Mouse (Mus musculus): ENCODE data around the gene Ddx54.
A peak's percentile ranks its signal among the peaks of the same experiment; 100 is the strongest.

Ddx54 gene

GRCm38 (mm10) chr5:120568336-120568768 is 44.2 kb upstream of the Ddx54 start:
- Histone ChIP-seq H3K27me3 (ENCODE audit: insufficient read depth, low read length) (peaks cover 9% of the 10 kb centered on the region), H3K4me3 (replicated peaks; ENCODE audit: low read length) (peak overlapping the region; percentile 65), H3K9me3 (ENCODE audit: low read length) (no peaks in the 10 kb centered on the region), H3K4me1 (replicated peaks; ENCODE audit: low read depth, low read length) (peaks cover 37% of the 10 kb centered on the region), H3K36me3 (ENCODE audit: insufficient read depth, low read length) (no peaks in the 10 kb centered on the region)
- TF ChIP-seq NANOG (IDR thresholded peaks at IDR 0.05; ENCODE audit: borderline replicate concordance, low read length) (no peak), CTCF (conservative IDR thresholded peaks at IDR 0.05; ENCODE audit: low read length) (no peak), POU5F1 (IDR thresholded peaks at IDR 0.05; ENCODE audit: borderline replicate concordance, low read length) (no peak)

GRCm38 (mm10) chr5:120568964-120569363 is 43.6 kb upstream of the Ddx54 start:
- Histone ChIP-seq H3K9me3 (ENCODE audit: low read length) (no peaks in the 10 kb centered on the region), H3K36me3 (ENCODE audit: insufficient read depth, low read length) (no peaks in the 10 kb centered on the region), H3K27me3 (ENCODE audit: insufficient read depth, low read length) (peaks cover 9% of the 10 kb centered on the region), H3K4me1 (replicated peaks; ENCODE audit: low read depth, low read length) (peaks cover 31% of the 10 kb centered on the region), H3K4me3 (replicated peaks; ENCODE audit: low read length) (no peak overlapping the region)
- no peak for TF ChIP-seq POU5F1 (IDR thresholded peaks at IDR 0.05; ENCODE audit: borderline replicate concordance, low read length)
- TF ChIP-seq NANOG (IDR thresholded peaks at IDR 0.05; ENCODE audit: borderline replicate concordance, low read length), result no peak
- TF ChIP-seq CTCF (conservative IDR thresholded peaks at IDR 0.05; ENCODE audit: low read length), result no peak

GRCm38 (mm10) chr5:120569791-120570190 is 42.7 kb upstream of the Ddx54 start:
- H3K36me3 ChIP-seq (ENCODE audit: insufficient read depth, low read length), result no peaks in the 10 kb centered on the region
- no peak overlapping the region for H3K4me3 ChIP-seq (replicated peaks; ENCODE audit: low read length)
- peaks cover 28% of the 10 kb centered on the region for H3K4me1 ChIP-seq (replicated peaks; ENCODE audit: low read depth, low read length)
- no peaks in the 10 kb centered on the region for H3K9me3 ChIP-seq (ENCODE audit: low read length)
- TF ChIP-seq NANOG (IDR thresholded peaks at IDR 0.05; ENCODE audit: borderline replicate concordance, low read length) (no peak), CTCF (conservative IDR thresholded peaks at IDR 0.05; ENCODE audit: low read length) (no peak), POU5F1 (IDR thresholded peaks at IDR 0.05; ENCODE audit: borderline replicate concordance, low read length) (no peak)
- H3K27me3 ChIP-seq (ENCODE audit: insufficient read depth, low read length), result peaks cover 9% of the 10 kb centered on the region

DNA sequence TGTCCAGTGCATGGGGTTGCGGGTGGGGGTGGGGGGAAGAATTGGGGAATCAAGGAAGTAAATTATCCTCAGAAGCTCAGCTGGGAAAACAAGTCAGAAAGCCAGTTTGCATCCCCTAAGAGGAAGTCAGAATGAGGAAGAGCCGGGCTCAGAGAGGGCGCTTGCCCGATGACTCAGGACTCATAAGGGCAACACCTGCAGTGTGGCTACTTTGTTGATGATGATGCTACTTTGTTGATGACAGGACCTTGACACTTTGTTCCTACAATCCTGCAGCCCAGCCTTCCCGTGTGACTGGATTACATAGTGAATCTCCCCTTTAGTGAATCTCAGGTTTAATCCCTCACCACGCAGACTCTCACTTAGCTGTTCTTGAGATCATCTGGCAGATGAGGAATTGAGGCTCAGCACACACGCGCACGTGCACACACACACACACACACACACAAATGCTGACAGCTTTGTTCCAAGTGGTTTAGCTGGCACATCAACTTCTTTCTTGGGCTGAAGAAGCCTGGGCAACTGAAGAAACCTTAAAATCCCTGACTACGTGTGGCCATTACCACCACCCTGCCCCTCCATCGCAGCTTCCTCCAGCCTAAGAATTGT is 42.1 kb upstream of the Ddx54 start:
- H3K27me3 ChIP-seq (ENCODE audit: insufficient read depth, low read length), result peaks cover 9% of the 10 kb centered on the region
- H3K4me3 ChIP-seq (replicated peaks; ENCODE audit: low read length), result no peak overlapping the region
- H3K36me3 ChIP-seq (ENCODE audit: insufficient read depth, low read length), result no peaks in the 10 kb centered on the region
- H3K9me3 ChIP-seq (ENCODE audit: low read length), result no peaks in the 10 kb centered on the region
- no peak for TF ChIP-seq CTCF (conservative IDR thresholded peaks at IDR 0.05; ENCODE audit: low read length)
- no peak for TF ChIP-seq NANOG (IDR thresholded peaks at IDR 0.05; ENCODE audit: borderline replicate concordance, low read length)
- no peak for TF ChIP-seq POU5F1 (IDR thresholded peaks at IDR 0.05; ENCODE audit: borderline replicate concordance, low read length)
- peaks cover 33% of the 10 kb centered on the region for H3K4me1 ChIP-seq (replicated peaks; ENCODE audit: low read depth, low read length)

DNA sequence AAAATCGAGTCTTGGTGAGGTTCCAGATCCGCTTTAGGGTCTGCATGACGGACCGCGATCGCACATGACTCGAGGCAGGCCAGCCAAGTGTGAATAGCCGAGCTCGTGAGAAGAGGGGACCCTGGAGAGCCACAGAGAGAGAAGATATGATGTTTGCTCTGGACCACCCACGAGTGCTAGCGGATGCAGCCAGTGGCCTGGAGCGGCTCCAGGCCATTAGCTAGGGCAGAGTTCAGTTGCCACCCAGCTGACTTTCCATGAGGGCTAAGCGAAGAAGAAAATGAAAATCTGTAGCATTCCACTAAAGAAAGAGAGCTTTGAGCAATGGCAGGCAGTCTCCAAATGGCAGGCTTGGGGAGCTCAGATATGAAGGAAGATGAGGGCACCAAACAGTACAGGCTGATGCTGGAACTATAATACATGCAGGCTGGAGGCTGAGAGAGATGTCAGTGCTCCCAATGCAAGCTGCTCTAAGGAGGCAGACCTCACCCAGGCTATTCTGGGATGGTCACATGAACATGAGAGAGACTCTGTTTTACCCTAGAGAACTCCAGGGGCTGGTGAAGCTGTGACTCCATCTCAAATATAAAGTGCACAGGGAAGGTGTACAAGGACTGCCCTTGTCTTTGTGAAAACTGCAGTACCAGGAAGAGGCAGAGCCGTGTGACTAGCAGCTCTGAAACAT is 41.3 kb upstream of the Ddx54 start:
- H3K4me3 ChIP-seq (replicated peaks; ENCODE audit: low read length), result no peak overlapping the region
- H3K36me3 ChIP-seq (ENCODE audit: insufficient read depth, low read length), result no peaks in the 10 kb centered on the region
- H3K9me3 ChIP-seq (ENCODE audit: low read length), result no peaks in the 10 kb centered on the region
- TF ChIP-seq CTCF (conservative IDR thresholded peaks at IDR 0.05; ENCODE audit: low read length) (no peak), NANOG (IDR thresholded peaks at IDR 0.05; ENCODE audit: borderline replicate concordance, low read length) (no peak), POU5F1 (IDR thresholded peaks at IDR 0.05; ENCODE audit: borderline replicate concordance, low read length) (no peak)
- H3K27me3 ChIP-seq (ENCODE audit: insufficient read depth, low read length), result peaks cover 9% of the 10 kb centered on the region
- H3K4me1 ChIP-seq (replicated peaks; ENCODE audit: low read depth, low read length), result peaks cover 34% of the 10 kb centered on the region

GRCm38 (mm10) chr5:120574469-120575063 is 38.0 kb upstream of the Ddx54 start:
- Histone ChIP-seq H3K27me3 (ENCODE audit: insufficient read depth, low read length) (no peaks in the 10 kb centered on the region), H3K9me3 (ENCODE audit: low read length) (no peaks in the 10 kb centered on the region), H3K36me3 (ENCODE audit: insufficient read depth, low read length) (no peaks in the 10 kb centered on the region), H3K4me1 (replicated peaks; ENCODE audit: low read depth, low read length) (peaks cover 43% of the 10 kb centered on the region), H3K4me3 (replicated peaks; ENCODE audit: low read length) (no peak overlapping the region)
- TF ChIP-seq NANOG (IDR thresholded peaks at IDR 0.05; ENCODE audit: borderline replicate concordance, low read length) (no peak), POU5F1 (IDR thresholded peaks at IDR 0.05; ENCODE audit: borderline replicate concordance, low read length) (no peak), CTCF (conservative IDR thresholded peaks at IDR 0.05; ENCODE audit: low read length) (no peak)

DNA sequence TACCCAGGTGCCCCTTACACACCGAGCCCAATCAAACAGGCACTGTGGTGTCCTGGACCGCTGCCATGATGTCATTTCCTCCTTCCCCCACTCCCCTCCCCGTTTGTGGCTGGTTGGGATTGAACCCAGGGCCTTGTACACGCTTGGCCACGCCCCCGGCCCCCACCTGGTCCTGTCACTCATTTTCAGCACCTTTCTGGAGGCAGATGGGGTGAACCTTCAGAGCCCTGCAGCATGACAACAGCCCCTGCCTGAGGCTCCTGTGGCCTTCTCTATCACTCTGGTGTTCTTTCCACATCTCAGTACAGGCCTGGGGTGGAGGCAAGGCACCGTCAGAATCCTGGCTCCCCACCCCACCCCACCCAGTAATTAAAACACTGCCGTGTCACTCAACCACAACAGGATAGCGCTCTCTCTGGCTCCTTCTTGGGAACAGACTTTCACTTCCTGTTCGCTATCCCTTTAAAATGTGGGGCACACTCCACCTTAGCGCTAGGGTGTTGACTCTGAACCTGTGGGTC is 35.7 kb upstream of the Ddx54 start:
- Histone ChIP-seq H3K27me3 (ENCODE audit: insufficient read depth, low read length) (no peaks in the 10 kb centered on the region), H3K9me3 (ENCODE audit: low read length) (no peaks in the 10 kb centered on the region), H3K4me3 (replicated peaks; ENCODE audit: low read length) (no peak overlapping the region), H3K36me3 (ENCODE audit: insufficient read depth, low read length) (peaks cover 4% of the 10 kb centered on the region; the same call in 1 of the 2 replicates), H3K4me1 (replicated peaks; ENCODE audit: low read depth, low read length) (peaks cover 53% of the 10 kb centered on the region)
- no peak for TF ChIP-seq NANOG (IDR thresholded peaks at IDR 0.05; ENCODE audit: borderline replicate concordance, low read length)
- TF ChIP-seq CTCF (conservative IDR thresholded peaks at IDR 0.05; ENCODE audit: low read length), result no peak
- TF ChIP-seq POU5F1 (IDR thresholded peaks at IDR 0.05; ENCODE audit: borderline replicate concordance, low read length), result no peak

GRCm38 (mm10) chr5:120577935-120578441 is 34.6 kb upstream of the Ddx54 start:
- Histone ChIP-seq H3K4me3 (replicated peaks; ENCODE audit: low read length) (no peak overlapping the region), H3K4me1 (replicated peaks; ENCODE audit: low read depth, low read length) (peaks cover 59% of the 10 kb centered on the region), H3K36me3 (ENCODE audit: insufficient read depth, low read length) (peaks cover 11% of the 10 kb centered on the region; the same call in 1 of the 2 replicates), H3K27me3 (ENCODE audit: insufficient read depth, low read length) (no peaks in the 10 kb centered on the region), H3K9me3 (ENCODE audit: low read length) (no peaks in the 10 kb centered on the region)
- TF ChIP-seq POU5F1 (IDR thresholded peaks at IDR 0.05; ENCODE audit: borderline replicate concordance, low read length), result no peak
